Mouse (Mus musculus): Measurements from ENCODE around the gene Olfr582.

The Olfr582 gene

GRCm38 (mm10) chr7:103037724-103038123, at the start of gene Olfr582:
Gene Olfr582, plus strand, starts transcription at chr7:103038024.
- no peak for DNase-seq (ENCODE audit: low spot score in 2 of 2)

DNA sequence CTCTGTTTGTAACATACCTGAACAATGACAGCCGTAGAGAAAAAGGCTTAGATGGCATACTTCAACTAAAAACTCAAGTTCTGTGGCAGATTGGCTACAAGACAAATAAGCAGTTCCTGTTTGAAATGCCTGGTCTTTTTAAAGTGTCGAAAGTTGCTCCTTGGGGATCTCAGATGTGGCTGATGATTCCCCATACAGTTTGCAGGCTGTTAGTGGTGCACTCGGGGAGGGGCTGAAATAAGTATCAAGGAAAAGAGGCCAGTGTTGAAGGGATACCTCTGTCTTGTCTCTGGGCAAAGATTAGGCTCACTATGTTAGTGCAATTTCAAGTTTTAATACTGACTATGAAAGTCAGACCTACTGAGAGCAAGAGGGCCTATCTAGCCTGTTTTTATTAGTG, 48.6 kb upstream of the Olfr582 start, which contains the start of gene Olfr578:
Gene Olfr578 (minus strand): TSS at position 101 of the 400 bp plus-strand sequence.
- DNase-seq (ENCODE audit: low spot score in 2 of 2), result no peak

GRCm38 (mm10) chr7:103051000-103051399, 13.2 kb downstream of the Olfr582 start, which contains the start of gene Olfr583:
Gene Olfr583, plus strand, starts transcription at chr7:103051300.
- no peak for DNase-seq (ENCODE audit: low spot score in 2 of 2)

DNA sequence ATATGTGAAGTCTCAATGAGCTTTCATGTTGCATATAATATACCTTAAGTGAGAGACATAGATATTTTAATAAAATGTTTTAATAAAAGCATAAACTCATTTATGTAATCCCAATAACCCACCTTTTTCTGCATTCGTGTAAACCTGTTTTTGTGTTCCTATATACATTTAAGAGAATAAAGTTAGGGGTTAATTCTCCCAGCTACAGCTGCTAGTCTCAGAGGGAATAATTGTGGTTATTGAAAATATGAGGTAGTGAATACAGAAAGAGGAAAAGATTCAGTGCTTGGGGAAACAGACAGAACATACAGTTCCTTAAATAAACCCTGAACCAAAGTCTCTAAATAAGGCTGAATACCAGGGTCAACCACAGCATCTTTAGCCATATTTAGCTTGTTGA, 43.8 kb downstream of the Olfr582 start, which contains the start of gene Olfr584:
Gene Olfr584 (plus strand): TSS at position 301 of the 400 bp plus-strand sequence.
- no peak for DNase-seq (ENCODE audit: low spot score in 2 of 2)
